Comparison of ENCODE assay signal across 11 mouse cellular contexts in the genomic region with DNA sequence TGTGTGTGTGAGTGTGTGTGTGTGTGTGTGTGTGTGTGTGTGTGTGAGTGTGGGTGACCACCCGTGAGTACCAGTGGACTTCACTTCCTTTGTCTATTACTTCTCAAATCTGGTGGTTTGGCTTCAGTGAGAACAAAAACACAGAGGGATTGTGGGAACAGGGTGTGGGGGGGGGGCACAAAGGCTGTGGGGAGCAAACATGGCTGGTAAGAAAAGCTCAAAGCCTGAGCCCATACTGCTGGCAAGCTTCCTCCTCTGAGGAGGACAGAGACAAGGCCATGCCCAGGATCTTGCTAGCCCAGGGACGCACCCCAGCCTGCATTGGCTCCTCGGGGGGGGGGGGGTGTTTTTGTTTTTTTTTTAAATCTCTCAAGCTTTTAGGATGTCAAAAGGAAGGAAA. TPM values are rescaled to one million over a fixed set of nuclear protein-coding genes. Genes with fewer than 3 reads are reported as not detected.
A peak's percentile ranks its signal among the peaks of the same experiment; 100 is the strongest.
DNase-seq lines count a peak whose midpoint lies in the region; ATAC-seq lines count a peak whose summit lies in the region.
"Had no signal": no experiment of that assay in that cellular context is flagged by ENCODE, and none has a peak within 500 bp of the region (broad histone marks: within the 10 kb centered on the region; RNA-seq: fewer than 3 reads in every experiment).

No protein-coding gene starts in this region.

- H3K4me3 ChIP-seq in forebrain, embryonic 10.5 days, result no peak overlapping the region
- no peak overlapping the region for H3K4me3 ChIP-seq in forebrain, embryonic 16.5 days (replicated peaks; ENCODE audit: low read length)
- H3K4me3 ChIP-seq in kidney, embryonic 15.5 days (replicated peaks), result no peak overlapping the region
- no peak overlapping the region for H3K4me3 ChIP-seq in intestine, embryonic 16.5 days (ENCODE audit: low read length)
- H3K4me3 ChIP-seq: liver, embryonic 15.5 days had no signal

- H3K9ac ChIP-seq in forebrain, embryonic 16.5 days (replicated peaks; ENCODE audit: low read depth, low read length), result no peak overlapping the region
- no peak overlapping the region for H3K9ac ChIP-seq in kidney, embryonic 15.5 days
- H3K9ac ChIP-seq in intestine, embryonic 16.5 days (ENCODE audit: low read depth, low read length), result no peak overlapping the region
- H3K9ac ChIP-seq: liver, embryonic 15.5 days had no signal

- H3K4me1 ChIP-seq in forebrain, embryonic 10.5 days, result peaks cover 50% of the 10 kb centered on the region
- H3K4me1 ChIP-seq in forebrain, embryonic 16.5 days (replicated peaks; ENCODE audit: control insufficient read depth, insufficient read depth, low read length), result peaks cover 30% of the 10 kb centered on the region
- H3K4me1 ChIP-seq in kidney, embryonic 15.5 days, result peaks cover 32% of the 10 kb centered on the region
- H3K4me1 ChIP-seq in intestine, embryonic 16.5 days (ENCODE audit: control insufficient read depth, insufficient read depth, low read length), result peaks cover 18% of the 10 kb centered on the region

- WGBS in forebrain, embryonic 10.5 days, result 83% methylated on average over 3 of the region's 3 CpGs
- WGBS in forebrain, embryonic 16.5 days, result 64% methylated on average over 3 of the region's 3 CpGs
- WGBS in kidney, embryonic 15.5 days, result 69% methylated on average over 3 of the region's 3 CpGs
- WGBS in intestine, embryonic 16.5 days, result 74% methylated on average over 3 of the region's 3 CpGs

- no peak for DNase-seq in forebrain, embryonic 10.5 days (ENCODE audit: extremely low spot score, low spot score)
- no peak for DNase-seq in kidney, adult 9 months
- DNase-seq in NIH3T3 (ENCODE audit: low read depth), result peak; percentile 38
- no peak for DNase-seq in c-Kit-positive CD71-positive TER-119-positive erythroid progenitor cells, embryonic 14.5 days (ENCODE audit: low spot score)
- DNase-seq in layer of hippocampus, adult 9-11 months, result no peak

- no peak for ATAC-seq in forebrain, embryonic 16.5 days
- ATAC-seq in kidney, embryonic 15.5 days (replicated peaks; ENCODE audit: low FRiP score), result no peak
- no peak for ATAC-seq in intestine, embryonic 16.5 days

- 0 out of 2 replicates have a peak, but pooled peaks cover 2% of the 10 kb centered on the region for H3K36me3 ChIP-seq in forebrain, embryonic 10.5 days (replicated peaks)
- no peaks in the 10 kb centered on the region for H3K36me3 ChIP-seq in forebrain, embryonic 16.5 days (ENCODE audit: control insufficient read depth, insufficient read depth)
- no peaks in the 10 kb centered on the region for H3K36me3 ChIP-seq in kidney, embryonic 15.5 days
- H3K36me3 ChIP-seq in intestine, embryonic 16.5 days (ENCODE audit: control insufficient read depth, insufficient read depth, low read length), result no peaks in the 10 kb centered on the region; the same call in 1 of the 2 replicates
- H3K36me3 ChIP-seq: liver, embryonic 15.5 days had no signal

- peak overlapping the region; percentile 27; the same call in 1 of the 2 replicates for H3K27ac ChIP-seq in forebrain, embryonic 10.5 days
- no peak overlapping the region; the same call in 1 of the 2 replicates for H3K27ac ChIP-seq in forebrain, embryonic 16.5 days (ENCODE audit: low read length)
- peak overlapping the region; percentile 42 for H3K27ac ChIP-seq in kidney, embryonic 15.5 days
- peak overlapping the region; percentile 3; the same call in 1 of the 2 replicates for H3K27ac ChIP-seq in intestine, embryonic 16.5 days (ENCODE audit: low read length)
- H3K27ac ChIP-seq: liver, embryonic 15.5 days had no signal

- H3K9me3 ChIP-seq in forebrain, embryonic 10.5 days, result no peaks in the 10 kb centered on the region
- H3K9me3 ChIP-seq in forebrain, embryonic 16.5 days (ENCODE audit: control insufficient read depth, low read length), result no peaks in the 10 kb centered on the region
- H3K9me3 ChIP-seq in kidney, embryonic 15.5 days (replicated peaks), result no peaks in the 10 kb centered on the region
- no peaks in the 10 kb centered on the region for H3K9me3 ChIP-seq in intestine, embryonic 16.5 days (ENCODE audit: control insufficient read depth, low read length)
- H3K9me3 ChIP-seq: liver, embryonic 15.5 days had no signal

- no peak overlapping the region for H3K4me2 ChIP-seq in forebrain, embryonic 16.5 days (ENCODE audit: low read length)
- no peak overlapping the region for H3K4me2 ChIP-seq in kidney, embryonic 15.5 days
- H3K4me2 ChIP-seq in intestine, embryonic 16.5 days (ENCODE audit: low read depth, low read length), result no peak overlapping the region
- H3K4me2 ChIP-seq: liver, embryonic 15.5 days had no signal

- peaks cover 19% of the 10 kb centered on the region for H3K27me3 ChIP-seq in forebrain, embryonic 10.5 days (ENCODE audit: poor library complexity, severe bottlenecking)
- no peaks in the 10 kb centered on the region for H3K27me3 ChIP-seq in forebrain, embryonic 16.5 days (replicated peaks; ENCODE audit: control insufficient read depth, insufficient read depth, low read length)
- H3K27me3 ChIP-seq in kidney, embryonic 15.5 days, result peaks cover 4% of the 10 kb centered on the region; the same call in 1 of the 2 replicates
- no peaks in the 10 kb centered on the region for H3K27me3 ChIP-seq in intestine, embryonic 16.5 days (replicated peaks; ENCODE audit: control insufficient read depth, insufficient read depth, low read length)
- H3K27me3 ChIP-seq: Patski had no signal

RNA-seq across cellular contexts. Expression of a gene that starts 20.3 kb away (rescaled TPM):
- polyA plus RNA-seq in forebrain, embryonic 10.5 days (2016; fragmentation: Nextera tagmentation; extraction: Ambion mirVana), result 16.5 and 18.2 TPM in 2 replicates
- 6.3 and 7.8 TPM in 2 replicates for polyA plus RNA-seq in forebrain, embryonic 16.5 days (2015; fragmentation: Nextera tagmentation; extraction: Ambion mirVana)
- 16.7 and 20.8 TPM in 2 replicates for polyA plus RNA-seq in kidney, embryonic 15.5 days (2015; fragmentation: Nextera tagmentation; extraction: Ambion mirVana)
- 20.6 and 20.8 TPM in 2 replicates for polyA plus RNA-seq in intestine, embryonic 16.5 days (2015; fragmentation: Nextera tagmentation; extraction: Ambion mirVana)

RNA-seq across cellular contexts. Expression of a gene that starts 32.2 kb away (rescaled TPM):
- not detected in 2 replicates for polyA plus RNA-seq in forebrain, embryonic 10.5 days (2016; fragmentation: Nextera tagmentation; extraction: Ambion mirVana)
- not detected in 2 replicates for polyA plus RNA-seq in forebrain, embryonic 16.5 days (2015; fragmentation: Nextera tagmentation; extraction: Ambion mirVana)
- polyA plus RNA-seq in kidney, embryonic 15.5 days (2015; fragmentation: Nextera tagmentation; extraction: Ambion mirVana), result not detected in 2 replicates
- 0.07 TPM in 1 of 2 replicates, not detected in the other for polyA plus RNA-seq in intestine, embryonic 16.5 days (2015; fragmentation: Nextera tagmentation; extraction: Ambion mirVana)
- polyA plus RNA-seq: C2C12; liver, embryonic 15.5 days; Patski had no signal

RNA-seq across cellular contexts. Expression of a gene that starts 35.6 kb away (rescaled TPM):
- polyA plus RNA-seq in forebrain, embryonic 10.5 days (2016; fragmentation: Nextera tagmentation; extraction: Ambion mirVana), result 64.3 and 66.5 TPM in 2 replicates
- 80.4 and 88.5 TPM in 2 replicates for polyA plus RNA-seq in forebrain, embryonic 16.5 days (2015; fragmentation: Nextera tagmentation; extraction: Ambion mirVana)
- polyA plus RNA-seq in kidney, embryonic 15.5 days (2015; fragmentation: Nextera tagmentation; extraction: Ambion mirVana), result 51.5 and 60.6 TPM in 2 replicates
- polyA plus RNA-seq in intestine, embryonic 16.5 days (2015; fragmentation: Nextera tagmentation; extraction: Ambion mirVana), result 58.4 and 65.8 TPM in 2 replicates

RNA-seq across cellular contexts. Expression of a gene that starts 35.7 kb away (rescaled TPM):
- polyA plus RNA-seq in forebrain, embryonic 10.5 days (2016; fragmentation: Nextera tagmentation; extraction: Ambion mirVana), result 91.1 and 106 TPM in 2 replicates
- 71.2 and 72.5 TPM in 2 replicates for polyA plus RNA-seq in forebrain, embryonic 16.5 days (2015; fragmentation: Nextera tagmentation; extraction: Ambion mirVana)
- 72.6 and 75.5 TPM in 2 replicates for polyA plus RNA-seq in kidney, embryonic 15.5 days (2015; fragmentation: Nextera tagmentation; extraction: Ambion mirVana)
- 86.7 and 91.2 TPM in 2 replicates for polyA plus RNA-seq in intestine, embryonic 16.5 days (2015; fragmentation: Nextera tagmentation; extraction: Ambion mirVana)

RNA-seq across cellular contexts. Expression of a gene that starts 44.7 kb away (rescaled TPM):
- polyA plus RNA-seq in forebrain, embryonic 10.5 days (2016; fragmentation: Nextera tagmentation; extraction: Ambion mirVana), result 18.9 and 24.7 TPM in 2 replicates
- 46.3 and 55.8 TPM in 2 replicates for polyA plus RNA-seq in forebrain, embryonic 16.5 days (2015; fragmentation: Nextera tagmentation; extraction: Ambion mirVana)
- 37.9 and 39.6 TPM in 2 replicates for polyA plus RNA-seq in kidney, embryonic 15.5 days (2015; fragmentation: Nextera tagmentation; extraction: Ambion mirVana)
- 47.3 and 66.2 TPM in 2 replicates for polyA plus RNA-seq in intestine, embryonic 16.5 days (2015; fragmentation: Nextera tagmentation; extraction: Ambion mirVana)
